Mouse (Mus musculus) left cerebral cortex, adult 11 months (tissue): ENCODE measurements around the gene Rhag.

Source experiments
- DNase-seq: peaks from one replicate; pipeline ENCODE4 v3.0.0; 2022; ENCODE audit warnings: low spot score

Rhag gene

GRCm38 (mm10) chr17:40810934-40811333 is at the start of gene Rhag:
TSS of gene Rhag (plus strand) at chr17:40811126.
- no peak for DNase-seq

GRCm38 (mm10) chr17:40763662-40764061 is 47.3 kb upstream of the Rhag start:
- no peak for DNase-seq

GRCm38 (mm10) chr17:40767120-40767519 is 43.8 kb upstream of the Rhag start:
- no peak for DNase-seq

GRCm38 (mm10) chr17:40789877-40790276 is 21.0 kb upstream of the Rhag start:
- no peak for DNase-seq

- DNase-seq, result no peak
Observed at GRCm38 (mm10) chr17:40793921-40794854, 16.7 kb upstream of the Rhag start.

- DNase-seq, result no peak
Observed at GRCm38 (mm10) chr17:40802707-40803340, 8.1 kb upstream of the Rhag start.

GRCm38 (mm10) chr17:40806550-40806949 is 4.4 kb upstream of the Rhag start:
- no peak for DNase-seq

- DNase-seq, result no peak
Observed at GRCm38 (mm10) chr17:40806953-40807572, 3.9 kb upstream of the Rhag start, which contains the start of gene Crisp2. TSS of gene Crisp2 (minus strand) at chr17:40807003.

- DNase-seq, result no peak
Observed at GRCm38 (mm10) chr17:40808071-40808470, 2.9 kb upstream of the Rhag start.

GRCm38 (mm10) chr17:40811560-40811959 is 634 bp downstream of the Rhag start:
- DNase-seq, result no peak

- no peak for DNase-seq
Observed at GRCm38 (mm10) chr17:40812259-40812658, 1.3 kb downstream of the Rhag start.

GRCm38 (mm10) chr17:40817340-40817943 is 6.5 kb downstream of the Rhag start:
- DNase-seq, result no peak

GRCm38 (mm10) chr17:40821477-40821876 is 10.6 kb downstream of the Rhag start:
- no peak for DNase-seq

- DNase-seq, result no peak
Observed at GRCm38 (mm10) chr17:40823817-40824216, 12.9 kb downstream of the Rhag start.

- no peak for DNase-seq
Observed at GRCm38 (mm10) chr17:40824549-40824948, 13.6 kb downstream of the Rhag start.

- no peak for DNase-seq
Observed at GRCm38 (mm10) chr17:40831870-40832269, 20.9 kb downstream of the Rhag start.

- DNase-seq, result no peak
Observed at GRCm38 (mm10) chr17:40837308-40837707, 26.4 kb downstream of the Rhag start.

- DNase-seq, result no peak
Observed at GRCm38 (mm10) chr17:40855065-40855464, 44.1 kb downstream of the Rhag start.

GRCm38 (mm10) chr17:40868952-40869747 is 58.2 kb downstream of the Rhag start:
- DNase-seq, result no peak

GRCm38 (mm10) chr17:40872626-40873025 is 61.7 kb downstream of the Rhag start:
- no peak for DNase-seq

GRCm38 (mm10) chr17:40873582-40874011 is 62.7 kb downstream of the Rhag start:
- no peak for DNase-seq
